Mouse (Mus musculus): ENCODE results near the gene Bloc1s1. TPM values are rescaled to one million over a fixed set of nuclear protein-coding genes. Genes with fewer than 3 reads are reported as not detected.

Gene Bloc1s1
- polyA plus RNA-seq, 1 experiment: 269 TPM

GRCm38 (mm10) chr10:128902409-128902988 is 21.3 kb downstream of the Bloc1s1 start:
- no peak for TF ChIP-seq POLR2A (IDR thresholded peaks at IDR 0.05; ENCODE audit: borderline replicate concordance, extremely low read depth, insufficient read depth, insufficient read length, poor library complexity, severe bottlenecking)
- TF ChIP-seq CTCF (IDR thresholded peaks at IDR 0.05; ENCODE audit: borderline replicate concordance, extremely low read depth, insufficient read depth, insufficient read length): no peak
- no peak for DNase-seq (ENCODE audit: low read depth)

GRCm38 (mm10) chr10:128901409-128901808 is 22.4 kb downstream of the Bloc1s1 start:
- TF ChIP-seq CTCF (IDR thresholded peaks at IDR 0.05; ENCODE audit: borderline replicate concordance, extremely low read depth, insufficient read depth, insufficient read length): no peak
- no peak for TF ChIP-seq POLR2A (IDR thresholded peaks at IDR 0.05; ENCODE audit: borderline replicate concordance, extremely low read depth, insufficient read depth, insufficient read length, poor library complexity, severe bottlenecking)
- no peak for DNase-seq (ENCODE audit: low read depth)

- no peak for TF ChIP-seq POLR2A (IDR thresholded peaks at IDR 0.05; ENCODE audit: borderline replicate concordance, extremely low read depth, insufficient read depth, insufficient read length, poor library complexity, severe bottlenecking)
- TF ChIP-seq CTCF (IDR thresholded peaks at IDR 0.05; ENCODE audit: borderline replicate concordance, extremely low read depth, insufficient read depth, insufficient read length): no peak
Measured at GRCm38 (mm10) chr10:128900698-128901097, 23.1 kb downstream of the Bloc1s1 start, which contains the start of gene Cd63. Gene Cd63, plus strand, starts transcription at chr10:128900989.

GRCm38 (mm10) chr10:128899759-128900490 is 23.9 kb downstream of the Bloc1s1 start:
- no peak for DNase-seq (ENCODE audit: low read depth)
- TF ChIP-seq POLR2A (IDR thresholded peaks at IDR 0.05; ENCODE audit: borderline replicate concordance, extremely low read depth, insufficient read depth, insufficient read length, poor library complexity, severe bottlenecking) (no peak), CTCF (IDR thresholded peaks at IDR 0.05; ENCODE audit: borderline replicate concordance, extremely low read depth, insufficient read depth, insufficient read length) (no peak)

More at GRCm38 (mm10) chr10:128900698-128901097, 23.1 kb downstream of the Bloc1s1 start, which contains the start of gene Cd63:
- no peak for DNase-seq (ENCODE audit: low read depth)

GRCm38 (mm10) chr10:128897501-128897900 is 26.3 kb downstream of the Bloc1s1 start:
- TF ChIP-seq CTCF (IDR thresholded peaks at IDR 0.05; ENCODE audit: borderline replicate concordance, extremely low read depth, insufficient read depth, insufficient read length): no peak
- TF ChIP-seq POLR2A (IDR thresholded peaks at IDR 0.05; ENCODE audit: borderline replicate concordance, extremely low read depth, insufficient read depth, insufficient read length, poor library complexity, severe bottlenecking): no peak
- peak; percentile 81 for DNase-seq (ENCODE audit: low read depth)

- no peak for DNase-seq (ENCODE audit: low read depth)
- TF ChIP-seq CTCF (IDR thresholded peaks at IDR 0.05; ENCODE audit: borderline replicate concordance, extremely low read depth, insufficient read depth, insufficient read length) (no peak), POLR2A (IDR thresholded peaks at IDR 0.05; ENCODE audit: borderline replicate concordance, extremely low read depth, insufficient read depth, insufficient read length, poor library complexity, severe bottlenecking) (no peak)
Measured at GRCm38 (mm10) chr10:128896807-128897206, 27.0 kb downstream of the Bloc1s1 start.

- DNase-seq (ENCODE audit: low read depth): peak; percentile 83
- TF ChIP-seq POLR2A (IDR thresholded peaks at IDR 0.05; ENCODE audit: borderline replicate concordance, extremely low read depth, insufficient read depth, insufficient read length, poor library complexity, severe bottlenecking) (no peak), CTCF (IDR thresholded peaks at IDR 0.05; ENCODE audit: borderline replicate concordance, extremely low read depth, insufficient read depth, insufficient read length) (no peak)
Measured at GRCm38 (mm10) chr10:128895952-128896693, 27.7 kb downstream of the Bloc1s1 start.

- peak; percentile 69; the same call in 1 of the 2 replicates for TF ChIP-seq CTCF (IDR thresholded peaks at IDR 0.05; ENCODE audit: borderline replicate concordance, extremely low read depth, insufficient read depth, insufficient read length)
- TF ChIP-seq POLR2A (IDR thresholded peaks at IDR 0.05; ENCODE audit: borderline replicate concordance, extremely low read depth, insufficient read depth, insufficient read length, poor library complexity, severe bottlenecking): no peak
- DNase-seq (ENCODE audit: low read depth): peak; percentile 92
Measured at GRCm38 (mm10) chr10:128895437-128895836, 28.4 kb downstream of the Bloc1s1 start.

- no peak for DNase-seq (ENCODE audit: low read depth)
- TF ChIP-seq POLR2A (IDR thresholded peaks at IDR 0.05; ENCODE audit: borderline replicate concordance, extremely low read depth, insufficient read depth, insufficient read length, poor library complexity, severe bottlenecking) (no peak), CTCF (IDR thresholded peaks at IDR 0.05; ENCODE audit: borderline replicate concordance, extremely low read depth, insufficient read depth, insufficient read length) (no peak)
Measured at GRCm38 (mm10) chr10:128892246-128892645, 31.6 kb downstream of the Bloc1s1 start.

GRCm38 (mm10) chr10:128891296-128892094 is 32.3 kb downstream of the Bloc1s1 start, which contains the start of gene Gdf11:
Gene Gdf11, minus strand, starts transcription at chr10:128891718.
- DNase-seq (ENCODE audit: low read depth): peak; percentile 95
- no peak for TF ChIP-seq CTCF (IDR thresholded peaks at IDR 0.05; ENCODE audit: borderline replicate concordance, extremely low read depth, insufficient read depth, insufficient read length)
- peak; percentile 37; the same call in 1 of the 2 replicates for TF ChIP-seq POLR2A (IDR thresholded peaks at IDR 0.05; ENCODE audit: borderline replicate concordance, extremely low read depth, insufficient read depth, insufficient read length, poor library complexity, severe bottlenecking)

Data from brain, embryonic 14.5 days (tissue).